Mouse (Mus musculus): ENCODE data around the gene Klk1b9. TPM values are rescaled to one million over a fixed set of nuclear protein-coding genes. Genes with fewer than 3 reads are reported as not detected.
A peak's percentile ranks its signal among the peaks of the same experiment; 100 is the strongest.
"Not testable (repeated sequence)": the region's sequence is repeated elsewhere in the genome, so short reads cannot be mapped to it uniquely, and the experiment has no call there.

The Klk1b9 gene
- not detected in 2 replicates for polyA plus RNA-seq (2015; fragmentation: Nextera tagmentation; extraction: Ambion mirVana)

- not testable (repeated sequence) for H3K27me3 ChIP-seq; H3K9ac ChIP-seq; H3K9me3 ChIP-seq; H3K4me3 ChIP-seq; ATAC-seq (ENCODE audit: borderline replicate concordance, extremely low read depth, low FRiP score, low TSS enrichment); H3K4me2 ChIP-seq; H3K4me1 ChIP-seq; H3K36me3 ChIP-seq; H3K27ac ChIP-seq
- 58% methylated on average over 1 of the region's 1 CpGs for WGBS
These were observed at the start of gene Klk1b9 for GRCm38 (mm10) chr7:43975761-43976160. Gene Klk1b9 (plus strand): TSS chr7:43976061.

DNA sequence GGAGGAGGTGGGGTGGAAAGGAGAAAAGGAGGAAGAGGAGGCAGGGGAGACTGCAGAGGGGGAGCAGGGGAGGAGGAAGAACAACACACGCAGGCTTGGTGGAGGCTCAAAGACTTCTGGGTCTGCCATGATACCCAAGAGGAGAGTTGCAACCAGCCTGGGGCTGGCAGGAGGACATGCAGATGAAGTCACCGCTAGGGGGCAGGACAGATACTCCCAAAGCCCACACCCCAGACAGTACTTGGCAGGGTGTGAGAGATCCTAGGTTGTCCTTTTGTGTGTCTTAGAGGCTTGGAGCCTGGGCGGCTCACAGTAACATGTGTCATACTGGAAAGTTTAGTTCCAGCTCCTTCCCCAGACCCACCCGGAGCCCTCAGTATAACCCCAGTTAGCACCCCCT lies 47.3 kb upstream of the Klk1b9 start:
- Histone ChIP-seq H3K9me3 (no peaks in the 10 kb centered on the region), H3K27me3 (no peaks in the 10 kb centered on the region), H3K36me3 (no peaks in the 10 kb centered on the region), H3K4me3 (no peak overlapping the region), H3K4me1 (no peaks in the 10 kb centered on the region), H3K4me2 (no peak overlapping the region), H3K27ac (no peak overlapping the region), H3K9ac (no peak overlapping the region)
- WGBS, result 45% methylated on average over 4 of the region's 4 CpGs
- peak; percentile 37; the same call in 1 of the 2 replicates for ATAC-seq (ENCODE audit: borderline replicate concordance, extremely low read depth, low FRiP score, low TSS enrichment)

DNA sequence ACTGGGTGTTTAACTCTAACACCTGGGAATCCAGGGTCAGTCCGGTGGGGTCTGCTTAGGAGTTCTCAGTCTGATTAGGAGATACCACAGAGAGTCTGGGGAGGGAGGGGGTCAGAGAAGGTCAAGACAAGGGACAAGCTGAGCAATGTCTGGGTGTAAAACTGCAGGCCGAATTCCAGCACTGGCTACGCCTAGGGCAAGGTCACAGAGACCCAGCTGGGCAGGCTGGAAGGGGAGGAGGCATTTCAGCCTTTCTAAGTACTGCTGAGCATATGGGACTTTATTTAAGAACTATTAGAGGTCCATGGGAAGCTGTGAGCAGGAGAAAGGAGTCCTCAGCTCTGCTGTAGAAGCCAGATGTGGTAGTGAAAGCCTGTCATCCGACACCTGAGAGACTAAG lies 43.5 kb upstream of the Klk1b9 start:
- Histone ChIP-seq H3K4me3 (no peak overlapping the region), H3K36me3 (no peaks in the 10 kb centered on the region), H3K9me3 (no peaks in the 10 kb centered on the region), H3K4me2 (no peak overlapping the region), H3K27ac (no peak overlapping the region), H3K4me1 (no peaks in the 10 kb centered on the region), H3K27me3 (no peaks in the 10 kb centered on the region), H3K9ac (no peak overlapping the region)
- ATAC-seq (ENCODE audit: borderline replicate concordance, extremely low read depth, low FRiP score, low TSS enrichment), result no peak
- WGBS, result 46% methylated on average over 4 of the region's 4 CpGs

- Histone ChIP-seq H3K27me3 (no peaks in the 10 kb centered on the region), H3K9ac (no peak within 1 kb of the TSS), H3K36me3 (no peaks in the 10 kb centered on the region), H3K4me2 (no peak within 1 kb of the TSS), H3K27ac (no peak within 1 kb of the TSS), H3K9me3 (no peaks in the 10 kb centered on the region), H3K4me1 (no peaks in the 10 kb centered on the region), H3K4me3 (no peak within 1 kb of the TSS)
- no peak for ATAC-seq (ENCODE audit: borderline replicate concordance, extremely low read depth, low FRiP score, low TSS enrichment)
- WGBS, result 84% methylated on average over 3 of the region's 3 CpGs
These were observed 42.4 kb upstream of the Klk1b9 start, which contains the start of gene Klk15 for GRCm38 (mm10) chr7:43933440-43933839. Gene Klk15 (plus strand): TSS chr7:43933740.

DNA sequence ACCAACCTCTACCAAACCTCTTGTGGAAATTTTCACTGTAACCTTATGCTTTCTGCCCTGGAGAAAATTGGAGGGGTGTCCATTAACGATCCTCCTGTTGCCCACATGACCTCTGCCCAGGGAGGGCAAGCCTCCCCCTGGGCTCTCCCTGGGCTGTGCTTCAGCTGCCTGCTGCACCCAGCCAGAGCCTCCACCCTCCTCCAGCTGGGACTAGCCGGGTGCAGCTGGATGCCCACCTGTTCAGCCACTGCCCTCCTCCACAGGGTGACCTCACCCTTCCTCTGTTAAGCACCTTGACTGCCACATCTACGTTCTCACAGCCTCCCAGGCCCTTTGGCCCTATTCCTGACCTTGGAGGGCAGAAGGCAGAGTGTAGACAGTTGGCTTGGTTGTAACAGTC lies 41.1 kb upstream of the Klk1b9 start:
- Histone ChIP-seq H3K9me3 (no peaks in the 10 kb centered on the region), H3K36me3 (no peaks in the 10 kb centered on the region), H3K4me2 (no peak overlapping the region), H3K27ac (no peak overlapping the region), H3K4me1 (no peaks in the 10 kb centered on the region), H3K27me3 (no peaks in the 10 kb centered on the region), H3K9ac (no peak overlapping the region), H3K4me3 (no peak overlapping the region)
- 60% methylated on average over 3 of the region's 3 CpGs for WGBS
- no peak for ATAC-seq (ENCODE audit: borderline replicate concordance, extremely low read depth, low FRiP score, low TSS enrichment)

DNA sequence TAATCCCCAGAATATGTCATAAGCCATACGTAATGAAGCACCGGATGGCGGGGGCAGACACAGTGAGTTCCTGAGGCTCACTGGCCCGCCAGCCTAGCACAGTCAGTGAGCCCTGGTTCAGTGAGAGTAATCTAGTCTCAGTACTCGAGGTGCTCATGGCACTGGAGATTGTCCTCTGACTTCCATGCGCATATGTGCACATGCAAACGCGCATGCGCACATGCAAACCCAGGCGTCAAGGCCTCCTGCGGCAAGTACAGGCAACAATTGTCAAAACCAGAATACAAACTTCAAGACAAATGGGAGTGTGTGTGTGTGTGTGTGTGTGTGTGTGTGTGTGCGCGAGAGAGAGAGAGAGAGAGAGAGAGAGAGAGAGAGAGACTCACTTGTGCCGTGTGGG lies 39.3 kb upstream of the Klk1b9 start:
- no peak for ATAC-seq (ENCODE audit: borderline replicate concordance, extremely low read depth, low FRiP score, low TSS enrichment)
- no peak overlapping the region for H3K4me2 ChIP-seq
- no peak overlapping the region for H3K27ac ChIP-seq
- no peaks in the 10 kb centered on the region for H3K4me1 ChIP-seq
- H3K9me3 ChIP-seq, result no peaks in the 10 kb centered on the region
- no peak overlapping the region for H3K4me3 ChIP-seq
- no peaks in the 10 kb centered on the region for H3K27me3 ChIP-seq
- H3K9ac ChIP-seq, result no peak overlapping the region
- no peaks in the 10 kb centered on the region for H3K36me3 ChIP-seq
- 76% methylated on average over 14 of the region's 14 CpGs for WGBS

GRCm38 (mm10) chr7:43942293-43942692 lies 33.6 kb upstream of the Klk1b9 start:
- 53% methylated on average over 3 of the region's 3 CpGs for WGBS
- ATAC-seq (ENCODE audit: borderline replicate concordance, extremely low read depth, low FRiP score, low TSS enrichment), result not testable (repeated sequence)

DNA sequence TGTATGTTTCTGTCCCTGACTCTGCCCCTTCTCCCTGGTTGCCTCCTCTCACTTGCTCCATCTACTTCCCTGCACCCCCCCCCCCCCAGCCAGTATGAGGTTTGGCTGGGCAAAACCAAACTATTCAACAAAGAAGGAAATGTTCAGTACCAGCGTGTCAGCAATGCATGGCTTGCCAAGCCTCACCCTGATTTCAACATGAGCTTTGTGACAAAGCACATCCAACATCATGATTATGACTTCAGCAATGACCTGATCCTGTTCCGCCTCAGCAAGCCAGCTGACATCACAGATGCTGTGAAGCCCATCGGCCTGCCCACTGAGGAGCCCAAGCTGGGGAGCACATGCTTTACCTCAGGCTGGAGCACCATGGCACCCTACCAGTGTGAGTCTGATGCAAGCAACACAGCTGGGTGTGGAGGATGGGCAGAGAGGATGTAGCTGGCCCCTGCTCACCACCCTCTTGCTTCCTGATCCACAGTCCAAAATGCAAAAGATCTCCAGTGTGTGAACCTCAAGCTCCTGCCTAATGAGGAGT lies 31.1 kb upstream of the Klk1b9 start:
- no peak overlapping the region for H3K27ac ChIP-seq
- no peak for ATAC-seq (ENCODE audit: borderline replicate concordance, extremely low read depth, low FRiP score, low TSS enrichment)
- H3K4me1 ChIP-seq, result no peaks in the 10 kb centered on the region
- no peaks in the 10 kb centered on the region for H3K36me3 ChIP-seq
- H3K9me3 ChIP-seq, result no peaks in the 10 kb centered on the region
- no peak overlapping the region for H3K4me2 ChIP-seq
- 78% methylated on average over 3 of the region's 3 CpGs for WGBS
- no peak overlapping the region for H3K4me3 ChIP-seq
- H3K9ac ChIP-seq, result no peak overlapping the region
- H3K27me3 ChIP-seq, result no peaks in the 10 kb centered on the region

More at GRCm38 (mm10) chr7:43942293-43942692, 33.6 kb upstream of the Klk1b9 start:
- not testable (repeated sequence) for H3K9ac ChIP-seq, H3K9me3 ChIP-seq, H3K4me1 ChIP-seq, H3K27me3 ChIP-seq, H3K4me3 ChIP-seq, H3K27ac ChIP-seq, H3K36me3 ChIP-seq, H3K4me2 ChIP-seq

DNA sequence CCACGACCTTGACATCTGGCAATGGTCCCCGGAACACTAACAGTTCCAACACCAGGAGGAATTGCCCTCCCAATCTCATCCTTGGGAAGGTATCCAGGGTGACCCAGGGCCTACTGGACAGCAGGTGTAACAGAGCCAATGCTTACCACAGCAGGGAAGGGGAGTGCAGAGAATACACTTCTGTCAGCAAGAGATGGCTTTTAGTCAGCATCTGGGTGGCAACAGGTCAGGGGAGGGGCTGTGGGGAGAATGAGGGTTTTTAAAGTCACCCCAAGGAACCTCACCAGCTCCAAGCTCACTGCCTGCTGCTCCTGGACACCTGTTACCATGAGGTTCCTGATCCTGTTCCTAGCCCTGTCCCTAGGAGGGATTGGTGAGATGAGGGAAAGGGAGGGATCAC lies 25.5 kb upstream of the Klk1b9 start, which contains the start of gene Klk1b8:
Gene Klk1b8 (plus strand): TSS at position 301 of the 400 bp plus-strand sequence.
- Histone ChIP-seq H3K4me2 (no peak within 1 kb of the TSS), H3K4me3 (no peak within 1 kb of the TSS), H3K36me3 (no peaks in the 10 kb centered on the region), H3K9ac (no peak within 1 kb of the TSS), H3K4me1 (no peaks in the 10 kb centered on the region), H3K27ac (no peak within 1 kb of the TSS), H3K9me3 (no peaks in the 10 kb centered on the region), H3K27me3 (no peaks in the 10 kb centered on the region)
- no peak for ATAC-seq (ENCODE audit: borderline replicate concordance, extremely low read depth, low FRiP score, low TSS enrichment)
- WGBS, result 68% methylated on average over 2 of the region's 2 CpGs

DNA sequence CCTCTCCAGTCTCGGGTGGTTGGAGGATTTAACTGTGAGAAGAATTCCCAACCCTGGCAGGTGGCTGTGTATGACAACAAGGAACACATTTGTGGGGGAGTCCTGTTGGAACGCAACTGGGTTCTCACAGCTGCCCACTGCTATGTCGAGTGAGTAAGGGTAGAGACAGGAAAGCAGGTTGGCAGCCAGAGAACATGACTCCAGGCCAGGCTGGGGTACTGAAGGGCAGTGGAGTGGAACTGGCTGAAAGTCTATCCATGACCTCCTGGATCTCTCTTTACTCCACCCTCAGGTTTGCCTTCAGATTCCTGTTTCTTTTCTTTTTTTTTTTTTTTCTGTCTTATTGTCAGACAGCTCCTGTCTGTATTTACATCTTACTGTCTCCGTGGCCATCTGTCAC lies 23.2 kb upstream of the Klk1b9 start:
- Histone ChIP-seq H3K4me2 (no peak overlapping the region), H3K4me3 (no peak overlapping the region), H3K4me1 (no peaks in the 10 kb centered on the region), H3K36me3 (no peaks in the 10 kb centered on the region), H3K27ac (no peak overlapping the region), H3K27me3 (no peaks in the 10 kb centered on the region), H3K9ac (no peak overlapping the region), H3K9me3 (no peaks in the 10 kb centered on the region)
- no peak for ATAC-seq (ENCODE audit: borderline replicate concordance, extremely low read depth, low FRiP score, low TSS enrichment)
- WGBS, result 52% methylated on average over 4 of the region's 4 CpGs

GRCm38 (mm10) chr7:43966451-43966850 lies 9.4 kb upstream of the Klk1b9 start, which contains the start of gene Klk1b1:
Gene Klk1b1 (plus strand): TSS chr7:43966751.
- Histone ChIP-seq H3K36me3 (no peaks in the 10 kb centered on the region), H3K27me3 (no peaks in the 10 kb centered on the region), H3K27ac (no peak within 1 kb of the TSS), H3K9me3 (no peaks in the 10 kb centered on the region), H3K4me2 (no peak within 1 kb of the TSS), H3K4me1 (no peaks in the 10 kb centered on the region), H3K4me3 (no peak within 1 kb of the TSS), H3K9ac (no peak within 1 kb of the TSS)
- no peak for ATAC-seq (ENCODE audit: borderline replicate concordance, extremely low read depth, low FRiP score, low TSS enrichment)
- WGBS, result 49% methylated on average over 3 of the region's 3 CpGs

DNA sequence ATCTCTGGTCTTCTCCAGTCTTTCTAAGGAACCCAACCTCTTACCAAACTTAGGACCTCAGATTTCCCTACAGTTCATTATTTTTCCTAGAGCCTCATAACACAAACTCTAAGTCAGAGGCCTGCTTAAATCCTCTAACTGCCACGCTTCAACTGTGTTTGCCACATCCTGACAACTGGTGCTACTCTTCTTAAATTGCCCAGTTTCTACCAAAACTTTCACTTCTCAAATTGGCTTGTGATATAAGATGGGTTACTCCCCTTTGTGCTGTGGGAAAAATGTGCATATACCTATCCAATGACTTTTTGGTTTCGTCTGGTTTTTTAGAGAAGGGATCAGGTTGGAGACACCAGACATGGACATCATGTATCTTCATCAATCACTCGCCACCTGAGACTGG lies 8.8 kb upstream of the Klk1b9 start:
- no peaks in the 10 kb centered on the region for H3K4me1 ChIP-seq
- no peaks in the 10 kb centered on the region for H3K9me3 ChIP-seq
- no peak overlapping the region for H3K27ac ChIP-seq
- no peak overlapping the region for H3K4me2 ChIP-seq
- no peak for ATAC-seq (ENCODE audit: borderline replicate concordance, extremely low read depth, low FRiP score, low TSS enrichment)
- WGBS, result 68% methylated on average over 3 of the region's 3 CpGs
- no peak overlapping the region for H3K9ac ChIP-seq
- no peaks in the 10 kb centered on the region for H3K36me3 ChIP-seq
- no peak overlapping the region for H3K4me3 ChIP-seq
- H3K27me3 ChIP-seq, result no peaks in the 10 kb centered on the region

DNA sequence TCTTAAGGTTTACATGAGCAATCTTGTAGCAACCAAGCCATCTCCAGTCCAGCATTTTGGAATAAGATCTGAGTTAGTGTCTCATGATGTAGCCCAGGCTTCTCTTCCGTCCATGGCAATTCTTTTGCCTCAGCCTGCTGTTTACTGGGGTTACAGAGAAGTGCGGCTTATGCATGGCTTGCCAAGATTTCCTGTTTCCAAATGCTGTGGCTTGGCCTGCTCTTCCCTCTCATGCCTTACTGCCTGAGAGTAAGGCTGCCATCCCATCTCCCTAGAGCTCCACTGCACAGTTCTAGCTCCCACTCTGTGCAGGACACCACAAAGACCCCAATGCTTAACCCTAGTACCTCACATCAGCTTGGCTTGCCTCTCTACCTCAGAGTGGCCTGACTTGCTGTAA lies 8.2 kb upstream of the Klk1b9 start:
- Histone ChIP-seq H3K4me1 (no peaks in the 10 kb centered on the region), H3K27me3 (no peaks in the 10 kb centered on the region), H3K36me3 (no peaks in the 10 kb centered on the region), H3K9ac (no peak overlapping the region), H3K4me2 (no peak overlapping the region), H3K4me3 (no peak overlapping the region), H3K9me3 (no peaks in the 10 kb centered on the region), H3K27ac (no peak overlapping the region)
- ATAC-seq (ENCODE audit: borderline replicate concordance, extremely low read depth, low FRiP score, low TSS enrichment), result no peak
- WGBS, result 81% methylated on average over 2 of the region's 2 CpGs

All from lung, embryonic 15.5 days (tissue).